Mouse (Mus musculus) thymus, adult 2 months (tissue): Measurements from ENCODE around the gene Ttc7b.

Experiments used
- CTCF ChIP-seq: fragments of 200-500 bp; IDR thresholded peaks from 2 replicates; pipeline ENCODE4 v1.5.1; 2012; ENCODE audit warnings: mild to moderate bottlenecking, control low read depth, low read length, moderate library complexity, borderline replicate concordance; ENCODE audit not compliant: control insufficient read depth, poor library complexity, insufficient read depth; ENCODE audit errors: extremely low read depth
- POLR2A ChIP-seq: fragments of 200-500 bp; IDR thresholded peaks from 2 replicates; pipeline ENCODE4 v1.6.1; 2012; ENCODE audit warnings: mild to moderate bottlenecking, low read length, control low read depth, moderate library complexity; ENCODE audit not compliant: control insufficient read depth, poor library complexity, insufficient read depth; ENCODE audit errors: extremely low read depth

- no peak for TF ChIP-seq CTCF
- no peak for TF ChIP-seq POLR2A
Observed at GRCm38 (mm10) chr12:100326732-100327131, 193.9 kb downstream of the Ttc7b start.
